Mouse (Mus musculus): Measurements from ENCODE around the gene Atxn7l3.

The Atxn7l3 gene

GRCm38 (mm10) chr11:102296491-102297472 lies at the start of gene Atxn7l3:
Atxn7l3 (minus strand) TSS chr11:102296631.
- DNase-seq = peak; percentile 98

- no peak for DNase-seq
These were observed 48.0 kb upstream of the Atxn7l3 start for GRCm38 (mm10) chr11:102344458-102344857.

- no peak for DNase-seq
These were observed 46.3 kb upstream of the Atxn7l3 start for GRCm38 (mm10) chr11:102342742-102343141.

- DNase-seq = no peak
These were observed 44.7 kb upstream of the Atxn7l3 start for GRCm38 (mm10) chr11:102341101-102341500.

GRCm38 (mm10) chr11:102339624-102340023 lies 43.2 kb upstream of the Atxn7l3 start:
- no peak for DNase-seq

- peak; percentile 26 for DNase-seq
These were observed 42.8 kb upstream of the Atxn7l3 start for GRCm38 (mm10) chr11:102339195-102339594.

GRCm38 (mm10) chr11:102338561-102338960 lies 42.1 kb upstream of the Atxn7l3 start:
- peak; percentile 44 for DNase-seq

- no peak for DNase-seq
These were observed 41.5 kb upstream of the Atxn7l3 start for GRCm38 (mm10) chr11:102337921-102338320.

GRCm38 (mm10) chr11:102336191-102336590 lies 39.8 kb upstream of the Atxn7l3 start:
- no peak for DNase-seq

GRCm38 (mm10) chr11:102334973-102335700 lies 38.7 kb upstream of the Atxn7l3 start:
- no peak for DNase-seq

- no peak for DNase-seq
These were observed 37.6 kb upstream of the Atxn7l3 start for GRCm38 (mm10) chr11:102334010-102334409.

GRCm38 (mm10) chr11:102333061-102333460 lies 36.6 kb upstream of the Atxn7l3 start:
- no peak for DNase-seq

GRCm38 (mm10) chr11:102331806-102332205 lies 35.4 kb upstream of the Atxn7l3 start:
- no peak for DNase-seq

- no peak for DNase-seq
These were observed 33.6 kb upstream of the Atxn7l3 start for GRCm38 (mm10) chr11:102330039-102330438.

- no peak for DNase-seq
These were observed 33.1 kb upstream of the Atxn7l3 start for GRCm38 (mm10) chr11:102329518-102329917.

GRCm38 (mm10) chr11:102327839-102328238 lies 31.4 kb upstream of the Atxn7l3 start:
- DNase-seq = no peak

- DNase-seq = no peak
These were observed 30.8 kb upstream of the Atxn7l3 start for GRCm38 (mm10) chr11:102327250-102327649.

GRCm38 (mm10) chr11:102323516-102323915 lies 27.1 kb upstream of the Atxn7l3 start:
- no peak for DNase-seq

- DNase-seq = no peak
These were observed 25.5 kb upstream of the Atxn7l3 start for GRCm38 (mm10) chr11:102321931-102322330.

- peak; percentile 78 for DNase-seq
These were observed 24.2 kb upstream of the Atxn7l3 start for GRCm38 (mm10) chr11:102320686-102321005.

GRCm38 (mm10) chr11:102319941-102320685 lies 23.7 kb upstream of the Atxn7l3 start:
- peak; percentile 88 for DNase-seq

- peak; percentile 85 for DNase-seq
These were observed 23.0 kb upstream of the Atxn7l3 start, which contains the start of gene Ubtf for GRCm38 (mm10) chr11:102319410-102319792. Ubtf (minus strand) TSS chr11:102319742.
